Mouse (Mus musculus) brown adipose tissue, adult 24 weeks (tissue): ENCODE measurements at regions not wholly inside any gene's neighbourhood (a gene's known extent, or its start where the extent isn't known, plus 50 kb on each side); places are given as distances from the start of the nearest gene placed in this dataset.
A peak's percentile ranks its signal among the peaks of the same experiment; 100 is the strongest.

ENCODE experiments used
- H3K27ac ChIP-seq: fragments of 200-500 bp; replicated peaks from 2 replicates; pipeline ENCODE4 v1.5.1; 2012; ENCODE audit warnings: low read depth, mild to moderate bottlenecking, low read length
- H3K4me1 ChIP-seq: fragments of 200-500 bp; 2 replicates; pipeline ENCODE4 v1.6.1; 2012; ENCODE audit warnings: low read length, mixed read lengths; ENCODE audit not compliant: control insufficient read depth, insufficient read depth, insufficient read length
- H3K4me3 ChIP-seq: fragments of 200-500 bp; 2 replicates; pipeline ENCODE4 v1.5.1; 2012; ENCODE audit warnings: low read depth, mild to moderate bottlenecking, low read length, moderate library complexity; ENCODE audit not compliant: insufficient read depth

DNA sequence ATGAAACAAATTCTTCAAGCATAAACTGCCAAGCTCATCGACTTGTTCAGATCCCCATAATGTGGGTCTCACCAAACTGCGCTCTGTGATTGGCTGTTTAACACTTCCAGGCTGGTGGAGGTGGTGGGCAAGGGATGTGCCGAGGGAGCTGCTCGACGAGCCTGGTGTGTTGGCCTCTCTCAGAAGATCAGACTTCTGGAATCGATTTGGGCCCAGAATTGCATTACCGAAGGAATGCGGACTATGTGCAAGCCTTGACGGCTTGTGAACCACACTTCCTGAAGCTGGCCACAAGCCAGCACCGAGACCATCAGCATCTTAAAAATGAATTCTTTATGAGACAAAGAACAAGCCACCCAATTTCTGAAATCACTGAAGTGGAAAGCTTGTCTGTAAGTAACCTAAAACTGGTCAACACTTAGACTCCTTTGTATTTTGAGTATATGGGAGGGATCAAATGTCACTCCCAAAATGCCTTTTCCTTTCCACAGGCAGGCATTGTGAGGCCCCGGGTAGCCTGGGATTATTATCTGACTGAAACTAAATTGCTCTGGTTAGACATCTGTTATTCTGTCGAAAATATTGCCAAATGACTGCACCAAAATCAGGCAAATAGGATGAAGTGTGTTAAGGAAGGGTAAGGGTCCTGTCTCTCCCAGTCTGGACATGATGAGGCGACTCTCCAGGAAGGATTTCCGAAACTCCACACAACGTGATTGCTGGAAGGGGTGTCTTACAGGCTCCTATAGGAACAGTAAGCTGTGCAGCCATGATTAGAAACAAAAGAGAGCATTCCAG, 318.4 kb downstream of the Sorl1 start:
- no peak overlapping the region for H3K4me3 ChIP-seq
- H3K27ac ChIP-seq: peak overlapping the region; percentile 40; the same call in 1 of the 2 replicates
- peaks cover 5% of the 10 kb centered on the region; the same call in 1 of the 2 replicates for H3K4me1 ChIP-seq

DNA sequence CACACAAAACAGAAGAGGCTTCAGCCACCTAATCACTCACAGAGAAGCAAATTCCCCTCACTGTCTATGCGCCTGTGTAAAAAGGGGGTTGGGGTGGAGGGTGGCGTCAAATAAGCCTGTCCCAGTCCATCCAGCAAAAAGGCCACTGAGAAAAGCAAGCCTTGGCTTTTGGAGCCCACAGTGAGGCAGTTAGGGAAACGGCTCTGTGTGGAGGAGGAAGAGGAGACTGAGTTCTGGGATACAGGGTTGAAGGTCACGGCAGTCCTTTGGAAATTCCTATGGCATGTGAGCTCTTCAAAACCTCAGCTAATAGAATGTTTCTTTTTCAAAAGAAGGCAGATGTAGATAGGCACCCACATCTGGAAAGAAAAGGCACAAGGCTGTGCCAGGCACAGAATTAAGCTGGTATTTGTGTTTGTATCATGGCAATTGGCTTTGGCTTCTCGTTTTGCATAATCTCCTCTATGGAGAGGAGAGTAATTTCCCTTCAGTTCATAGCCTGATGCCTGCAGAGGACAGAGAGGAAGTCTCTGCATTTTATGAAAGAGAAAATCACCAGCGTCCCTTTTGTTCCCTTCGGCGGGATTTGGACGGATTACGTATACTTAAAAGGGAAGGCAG, 319.3 kb downstream of the Sorl1 start:
- H3K27ac ChIP-seq: no peak overlapping the region
- H3K4me1 ChIP-seq: peaks cover 3% of the 10 kb centered on the region; the same call in 1 of the 2 replicates
- no peak overlapping the region for H3K4me3 ChIP-seq

- H3K4me3 ChIP-seq: no peak overlapping the region
- no peak overlapping the region for H3K27ac ChIP-seq
- H3K4me1 ChIP-seq: peaks cover 2% of the 10 kb centered on the region; the same call in 1 of the 2 replicates
Observed at GRCm38 (mm10) chr9:41803680-41804460, 320.2 kb downstream of the Sorl1 start.

DNA sequence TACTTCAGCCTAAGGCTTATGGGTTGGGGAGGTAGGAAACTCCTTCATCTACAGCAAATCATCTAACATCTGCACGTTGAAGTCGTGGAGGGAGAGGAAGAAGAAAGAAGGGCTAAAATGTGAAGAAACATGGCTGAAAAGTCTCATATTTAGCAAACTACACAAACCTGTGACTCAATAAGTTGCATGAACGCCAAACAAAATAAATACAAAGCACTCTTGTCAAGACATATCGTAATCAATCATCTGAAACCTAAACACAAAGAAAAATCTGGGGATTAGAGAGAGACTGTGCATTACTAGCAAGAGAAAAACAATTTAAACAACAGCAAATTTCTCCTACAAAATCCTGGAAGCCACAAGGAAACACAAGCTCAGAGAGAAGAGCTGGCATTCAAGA, 322.7 kb downstream of the Sorl1 start:
- H3K4me3 ChIP-seq: no peak overlapping the region
- H3K4me1 ChIP-seq: peaks cover 2% of the 10 kb centered on the region; the same call in 1 of the 2 replicates
- no peak overlapping the region for H3K27ac ChIP-seq

- Histone ChIP-seq H3K4me1 (no peaks in the 10 kb centered on the region), H3K4me3 (no peak overlapping the region), H3K27ac (no peak overlapping the region)
Observed at GRCm38 (mm10) chr9:41792830-41793213, 331.3 kb downstream of the Sorl1 start.

DNA sequence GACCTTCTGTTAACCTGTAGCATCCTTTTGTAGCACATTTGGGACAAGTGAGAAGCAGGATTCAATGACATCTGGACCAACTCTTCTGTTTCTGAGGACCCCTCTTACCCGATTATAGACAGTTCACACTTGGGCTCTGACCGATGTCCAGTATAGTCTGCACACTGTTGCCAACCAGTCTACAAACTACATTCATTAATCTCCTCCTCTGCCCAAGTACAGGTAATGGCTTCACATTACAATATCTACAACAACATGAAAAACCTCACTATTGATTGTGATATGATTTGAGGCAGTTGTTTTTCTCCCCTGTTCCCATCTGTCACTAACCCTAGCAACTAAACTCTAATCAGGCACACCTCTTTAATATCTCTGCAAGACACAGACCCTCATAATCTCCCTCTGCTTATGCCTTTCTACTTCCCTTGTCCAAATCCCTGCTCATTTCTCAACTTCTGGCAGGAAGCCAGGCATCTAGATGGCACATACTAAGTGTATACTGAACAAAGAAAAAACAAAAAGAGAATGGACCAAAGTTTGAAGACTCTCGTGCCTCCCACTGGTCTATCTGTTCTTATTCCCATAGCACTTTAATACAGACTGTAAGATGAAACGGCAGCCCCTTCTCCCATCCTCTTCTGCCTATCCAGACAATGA, 331.8 kb downstream of the Sorl1 start:
- H3K4me1 ChIP-seq: no peaks in the 10 kb centered on the region
- no peak overlapping the region for H3K4me3 ChIP-seq
- no peak overlapping the region for H3K27ac ChIP-seq

GRCm38 (mm10) chr9:41791501-41792172, 332.5 kb downstream of the Sorl1 start:
- Histone ChIP-seq H3K27ac (no peak overlapping the region), H3K4me3 (no peak overlapping the region), H3K4me1 (no peaks in the 10 kb centered on the region)

- H3K4me3 ChIP-seq: no peak overlapping the region
- H3K27ac ChIP-seq: no peak overlapping the region
- no peaks in the 10 kb centered on the region for H3K4me1 ChIP-seq
Observed at GRCm38 (mm10) chr9:41785131-41785530, 339.0 kb downstream of the Sorl1 start.

GRCm38 (mm10) chr9:41772281-41772902, 351.7 kb downstream of the Sorl1 start:
- no peak overlapping the region for H3K27ac ChIP-seq

DNA sequence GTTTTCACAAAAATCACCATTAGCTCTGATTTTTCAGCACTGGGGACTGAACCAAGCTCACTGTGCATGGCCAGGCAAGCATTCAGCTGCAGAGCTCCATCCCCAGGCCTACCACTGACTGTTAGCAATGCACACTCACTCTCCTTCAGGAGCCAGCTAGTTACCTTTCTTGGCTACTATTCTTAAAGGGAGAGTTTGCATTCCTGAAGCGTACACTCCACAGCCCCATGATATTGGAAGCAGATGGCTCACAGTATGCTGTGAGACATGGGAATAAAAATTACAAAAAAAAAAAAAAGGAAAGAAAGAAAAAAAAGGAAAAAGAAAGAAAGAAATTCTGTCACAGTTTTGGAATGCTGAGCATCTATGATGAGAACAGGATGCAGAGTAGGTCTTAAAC, 352.8 kb downstream of the Sorl1 start:
- no peaks in the 10 kb centered on the region for H3K4me1 ChIP-seq
- no peak overlapping the region for H3K4me3 ChIP-seq
- no peak overlapping the region for H3K27ac ChIP-seq

More at GRCm38 (mm10) chr9:41772281-41772902, 351.7 kb downstream of the Sorl1 start:
- Histone ChIP-seq H3K4me3 (no peak overlapping the region), H3K4me1 (no peaks in the 10 kb centered on the region)

GRCm38 (mm10) chr9:41768316-41768715, 355.8 kb downstream of the Sorl1 start:
- Histone ChIP-seq H3K27ac (no peak overlapping the region), H3K4me3 (no peak overlapping the region)

GRCm38 (mm10) chr9:41766533-41766920, 357.6 kb downstream of the Sorl1 start:
- H3K4me1 ChIP-seq: no peaks in the 10 kb centered on the region
- no peak overlapping the region for H3K27ac ChIP-seq
- H3K4me3 ChIP-seq: no peak overlapping the region

More at GRCm38 (mm10) chr9:41768316-41768715, 355.8 kb downstream of the Sorl1 start:
- no peaks in the 10 kb centered on the region for H3K4me1 ChIP-seq

DNA sequence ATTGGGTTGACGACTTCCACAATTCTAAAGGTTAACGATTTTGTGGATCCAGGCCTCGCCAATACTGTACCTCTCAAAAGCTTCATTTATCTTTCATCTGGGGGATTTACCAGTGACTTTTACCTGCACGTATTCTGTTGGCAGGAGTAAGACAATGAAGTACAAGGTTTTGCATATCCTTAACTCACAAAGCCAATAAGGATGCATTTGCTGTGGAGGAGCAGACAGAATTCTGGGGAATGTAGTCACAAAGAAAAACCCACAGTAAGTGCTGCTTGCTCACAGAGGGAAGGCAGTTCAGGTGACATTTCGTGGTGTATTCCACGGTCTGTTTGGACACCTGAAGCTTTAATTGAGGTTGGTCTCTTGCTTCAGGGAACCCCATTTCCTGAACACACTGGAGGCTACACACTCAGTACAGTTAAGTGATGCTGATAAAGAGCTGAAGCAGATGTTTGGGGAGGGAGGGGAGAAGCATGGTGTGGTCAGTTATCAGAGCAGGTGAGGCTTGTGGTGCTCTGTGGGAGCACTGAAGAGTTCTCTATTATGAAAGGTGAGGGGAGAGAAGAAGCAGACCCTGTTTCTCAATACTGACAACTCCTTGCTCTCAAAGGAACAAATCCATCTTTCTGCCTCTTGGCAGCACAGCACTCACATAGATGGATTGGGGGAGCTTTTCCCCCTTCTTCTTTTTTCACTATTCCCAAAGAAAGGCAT, 358.1 kb downstream of the Sorl1 start:
- H3K4me1 ChIP-seq: no peaks in the 10 kb centered on the region
- no peak overlapping the region for H3K4me3 ChIP-seq
- H3K27ac ChIP-seq: no peak overlapping the region
